Mouse (Mus musculus) monocyte, adult 59 days (primary cell): Measurements from ENCODE around the gene Kctd2. TPM values are rescaled to one million over a fixed set of nuclear protein-coding genes. Genes with fewer than 3 reads are reported as not detected.

Source experiments
- total RNA-seq, 2 experiments: library from RNA; stranded (reverse); gene quantifications; one replicate each; pipeline ENCODE4 v1.2.4; 2023

The Kctd2 gene
- 10 to 100 TPM; 33.9 to 34.2 TPM for total RNA-seq

DNA sequence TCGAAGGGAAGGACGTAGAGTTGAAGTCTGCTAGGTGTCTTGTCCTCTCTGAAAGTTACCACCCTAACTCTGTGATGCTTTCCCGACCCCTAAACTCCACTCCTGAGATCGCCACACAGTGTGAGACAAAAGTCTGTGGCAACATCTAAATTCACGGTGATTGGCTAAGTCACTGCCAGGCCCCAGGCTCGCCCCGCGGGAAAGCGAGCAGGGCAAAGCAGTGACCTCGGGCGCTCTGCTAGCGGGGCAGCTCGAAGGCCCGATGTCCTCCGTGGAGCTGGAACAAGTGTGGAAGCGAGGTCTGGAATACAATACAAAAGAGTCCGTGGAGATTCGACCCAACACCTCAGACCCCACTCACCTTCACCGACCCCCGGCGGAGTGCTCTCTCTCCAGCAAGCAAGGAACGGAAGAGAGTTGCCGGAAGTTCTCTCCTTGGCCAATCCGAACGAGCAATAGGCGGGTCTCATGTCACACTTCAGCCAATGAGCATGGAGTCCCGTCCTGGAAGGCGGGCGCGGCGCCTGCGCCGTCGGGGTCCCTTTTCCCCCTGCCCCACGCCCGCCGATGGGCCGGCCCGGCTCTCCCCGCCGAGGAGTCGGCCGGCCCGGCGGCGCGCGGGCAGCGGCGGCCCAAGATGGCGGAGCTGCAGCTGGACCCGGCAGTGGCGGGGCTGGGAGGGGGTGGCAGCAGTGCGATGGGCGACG is at the start of gene Kctd2, which contains the start of gene Atp5h:
Gene Kctd2 (plus strand): TSS at position 598 of the 707 bp plus-strand sequence.
Gene Atp5h (minus strand): TSS at position 432 of the 707 bp plus-strand sequence.

DNA sequence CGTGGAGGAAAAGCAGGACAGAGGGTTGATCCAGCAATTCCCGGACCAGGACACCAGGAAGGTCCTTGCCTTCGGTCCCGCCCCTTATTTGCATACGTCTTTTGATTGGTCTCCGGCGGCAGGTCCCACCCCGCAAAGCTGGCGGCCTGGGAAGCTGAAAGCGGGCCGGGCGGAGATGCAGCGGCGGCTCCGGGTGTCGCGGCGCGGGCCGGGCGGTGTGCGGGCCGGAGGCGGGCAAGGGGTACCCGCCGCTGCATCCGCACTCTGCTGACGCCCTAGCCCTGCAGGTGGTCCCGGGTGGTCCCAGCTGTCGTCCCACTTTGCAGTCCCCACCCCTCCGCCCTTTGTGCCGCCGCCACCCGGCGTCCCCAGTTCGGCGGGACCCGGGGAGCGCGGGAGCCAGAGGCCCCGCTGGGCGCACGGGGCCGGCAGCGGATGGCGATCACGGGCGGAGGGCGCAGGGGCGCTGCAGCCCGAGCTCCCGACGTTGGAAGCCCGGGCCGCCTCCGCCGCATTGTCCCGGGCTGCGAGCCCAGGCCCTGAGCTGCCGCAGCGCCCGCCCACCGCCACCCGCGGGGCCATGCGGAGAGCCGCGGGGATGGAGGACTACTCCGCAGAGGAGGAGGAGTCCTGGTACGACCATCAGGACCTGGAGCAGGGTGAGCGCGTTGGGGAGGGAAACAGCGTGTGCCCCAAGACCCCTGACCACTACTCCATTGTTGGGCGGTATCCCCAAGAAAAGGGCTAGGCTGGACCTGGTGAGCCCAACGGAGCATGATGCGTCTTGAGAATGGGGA is 38.0 kb upstream of the Kctd2 start, which contains the start of gene Cdr2l:
Gene Cdr2l (plus strand): TSS at position 174 of the 797 bp plus-strand sequence.

DNA sequence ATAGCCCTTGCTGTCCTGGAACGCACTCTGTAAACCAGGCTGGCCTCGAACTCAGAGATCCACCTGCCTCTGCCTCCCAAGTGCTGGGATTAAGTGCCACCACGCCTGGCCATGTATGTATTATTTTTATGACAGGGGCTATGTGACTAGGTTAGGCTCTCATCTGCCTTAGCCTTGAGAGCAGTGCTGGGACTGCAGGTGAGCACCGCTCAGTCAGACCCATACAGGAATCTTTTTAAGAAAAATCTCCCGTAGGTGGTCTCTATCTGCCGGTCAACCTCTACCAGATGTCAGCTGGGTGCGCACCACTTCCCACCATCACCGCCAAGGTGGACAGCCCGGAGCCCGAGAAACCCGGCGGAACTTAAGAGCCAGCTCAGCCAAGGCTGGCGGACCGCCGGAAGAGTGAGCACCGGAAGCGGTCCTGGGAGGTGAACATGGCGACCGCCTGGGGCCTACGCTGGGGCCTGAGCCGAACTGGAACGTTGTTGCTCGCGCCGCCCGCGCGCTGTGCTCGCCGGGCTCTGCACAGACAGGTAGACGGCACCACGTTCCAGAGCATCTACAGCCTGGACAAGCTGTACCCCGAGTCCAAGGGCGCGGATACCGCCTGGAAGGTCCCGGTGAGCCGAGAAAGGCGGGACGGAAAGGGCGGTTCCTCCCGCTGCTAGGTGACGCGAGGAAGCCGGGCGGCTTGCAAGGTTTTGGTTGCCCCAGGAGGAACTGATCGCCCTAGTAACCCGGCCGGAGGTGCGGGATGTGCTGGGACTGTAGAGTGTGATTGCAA is 16.4 kb upstream of the Kctd2 start, which contains the start of gene Mrpl58:
Gene Mrpl58 (plus strand): TSS at position 415 of the 787 bp plus-strand sequence.

DNA sequence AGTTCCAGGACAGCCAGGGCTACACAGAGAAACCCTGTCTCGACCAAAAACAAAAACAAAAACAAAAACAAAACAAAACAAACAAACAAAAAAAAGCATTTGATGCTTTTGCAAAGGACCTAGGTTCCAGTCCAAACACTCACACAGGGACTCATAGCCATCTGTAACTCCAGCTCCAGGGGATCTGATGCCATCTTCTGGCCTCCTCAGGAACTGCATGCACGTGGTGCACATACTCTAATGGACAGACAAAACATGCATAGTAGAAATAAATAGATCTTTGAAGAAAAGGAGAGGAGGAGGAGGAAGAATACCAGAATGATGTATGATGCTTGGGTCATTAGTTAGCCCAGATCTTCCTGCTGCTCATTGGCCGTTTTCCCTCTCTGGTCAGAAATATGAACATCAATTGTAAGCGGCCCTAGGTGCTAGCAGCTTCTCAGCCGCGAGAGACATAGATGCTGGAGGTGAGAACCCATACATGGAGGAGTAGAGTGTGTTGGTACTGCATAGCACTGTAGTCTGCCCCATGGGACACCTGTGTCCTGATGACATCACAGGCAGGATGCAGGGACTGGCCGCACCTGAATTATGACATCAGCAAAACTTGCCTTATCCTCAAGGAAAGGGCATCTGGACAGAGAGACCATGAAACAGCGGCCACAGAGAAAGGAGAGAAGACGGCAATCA is 20.1 kb downstream of the Kctd2 start, which contains the start of gene Trim80:
Gene Trim80 (plus strand): TSS at position 640 of the 690 bp plus-strand sequence.

DNA sequence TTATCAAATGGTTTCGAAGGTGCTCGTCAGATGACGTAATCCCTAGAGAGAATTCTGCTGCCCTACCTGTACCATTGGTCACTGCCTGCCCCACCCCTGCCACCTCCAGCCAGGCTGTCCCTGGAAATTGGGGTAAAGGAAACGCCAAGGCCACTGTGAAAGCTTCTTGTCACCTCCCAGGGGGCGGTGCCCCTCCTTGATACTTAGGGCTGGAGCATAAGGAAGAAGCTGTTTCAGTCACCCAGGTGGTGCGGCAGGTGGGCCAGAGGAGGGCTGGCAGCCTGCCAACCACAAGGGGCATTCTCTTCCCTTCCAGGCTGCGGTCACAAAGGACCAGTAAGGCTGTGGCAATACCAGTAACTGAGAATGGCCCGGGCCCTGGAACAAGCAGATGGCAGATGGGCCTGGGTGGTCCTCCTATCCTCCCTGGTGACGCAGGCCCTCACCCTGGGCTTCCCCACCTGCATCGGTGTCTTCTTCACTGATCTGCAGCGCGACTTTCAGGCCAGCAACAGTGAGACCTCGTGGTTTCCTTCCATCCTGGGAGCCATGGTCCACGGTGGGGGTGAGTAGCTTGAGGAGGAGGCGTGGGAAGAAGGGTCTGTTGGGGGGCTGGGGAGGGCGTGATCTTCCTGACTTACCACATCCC is 42.4 kb downstream of the Kctd2 start, which contains the start of gene Slc16a5:
Gene Slc16a5 (plus strand): TSS at position 232 of the 649 bp plus-strand sequence.

DNA sequence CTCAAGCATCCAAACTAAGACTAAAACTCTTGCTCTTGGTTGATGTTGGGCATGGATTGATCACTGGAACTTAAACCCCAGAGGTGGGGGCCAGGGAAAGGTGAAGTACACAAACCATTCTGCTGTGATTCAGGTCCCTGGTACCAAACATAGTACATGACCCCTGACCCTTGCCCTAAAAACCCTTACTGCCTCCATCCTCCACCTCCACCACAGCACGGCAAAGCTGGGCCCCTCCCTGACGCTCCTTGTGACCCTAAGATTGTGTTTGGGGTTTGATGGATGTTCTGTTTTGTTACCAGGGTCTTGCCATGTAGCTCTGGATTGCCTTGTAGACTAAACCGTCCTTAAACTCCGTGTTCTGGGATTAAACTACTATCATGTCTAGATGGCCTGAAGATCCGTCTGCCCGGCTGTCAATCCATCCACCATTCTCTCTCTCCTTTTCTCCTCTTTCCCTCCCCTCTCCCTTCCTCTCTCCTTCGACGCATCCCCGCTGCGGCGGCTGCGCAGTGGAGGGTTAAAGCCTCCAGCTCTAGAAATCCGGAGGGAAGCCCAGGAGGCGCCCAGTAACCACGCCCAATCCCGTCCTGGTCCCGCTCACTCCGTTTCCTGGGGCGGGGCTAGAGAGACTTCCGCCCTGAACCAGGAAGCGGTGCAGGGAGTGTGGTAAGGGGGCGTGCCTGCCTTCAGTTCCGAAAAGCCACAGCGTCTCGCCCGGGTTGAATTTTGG is 55.3 kb downstream of the Kctd2 start, which contains the start of gene Armc7:
Gene Armc7 (plus strand): TSS at position 643 of the 733 bp plus-strand sequence.

Other genes with a start within 250 kb of the Kctd2 start
- 10 to 100 TPM; 59.0 to 72.0 TPM for gene Tmem104, start 232.6 kb upstream of the Kctd2 start, total RNA-seq
- 10 to 100 TPM; 16.3 to 18.5 TPM for gene Nat9, start 232.3 kb upstream of the Kctd2 start, total RNA-seq
- not detected for gene Grin2c, start 152.9 kb upstream of the Kctd2 start, total RNA-seq
- gene Fdxr, start 143.1 kb upstream of the Kctd2 start, total RNA-seq = 10 to 100 TPM; 10.6 to 12.1 TPM
- 1 to 10 TPM; 1.2 to 1.4 TPM for gene Fads6, start 122.5 kb upstream of the Kctd2 start, total RNA-seq
- not detected for gene Otop2, start 113.0 kb upstream of the Kctd2 start, total RNA-seq
- not detected for gene Ush1g, start 98.1 kb upstream of the Kctd2 start, total RNA-seq
- gene Otop3, start 85.4 kb upstream of the Kctd2 start, total RNA-seq = not detected
- under 1 TPM; 0.45 to 0.73 TPM for gene Hid1, start 52.4 kb upstream of the Kctd2 start, total RNA-seq
- under 1 TPM; 0.21 to 0.36 TPM for gene Cdr2l, start 38.2 kb upstream of the Kctd2 start, total RNA-seq
- 10 to 100 TPM; 51.8 to 56.5 TPM for gene Mrpl58, start 16.4 kb upstream of the Kctd2 start, total RNA-seq
- gene Atp5h, start 166 bp upstream of the Kctd2 start, total RNA-seq = 100 to 1,000 TPM; 227 to 243 TPM
- gene Trim80, start 20.4 kb downstream of the Kctd2 start, total RNA-seq = not detected
- under 1 TPM in 1 of 2 experiments, not detected in 1; 0.21 TPM for gene Slc16a5, start 42.3 kb downstream of the Kctd2 start, total RNA-seq
- gene Armc7, start 55.5 kb downstream of the Kctd2 start, total RNA-seq = 10 to 100 TPM; 31.8 to 35.1 TPM
- gene Nt5c, start 71.7 kb downstream of the Kctd2 start, total RNA-seq = 10 to 100 TPM; 91.6 to 94.8 TPM
- gene Jpt1, start 94.3 kb downstream of the Kctd2 start, total RNA-seq = 100 to 1,000 TPM; 177 to 178 TPM
- 100 to 1,000 TPM; 185 to 191 TPM for gene Sumo2, start 116.1 kb downstream of the Kctd2 start, total RNA-seq
- 10 to 100 TPM; 32.4 to 40.1 TPM for gene Nup85, start 144.3 kb downstream of the Kctd2 start, total RNA-seq
- gene Mrps7, start 183.8 kb downstream of the Kctd2 start, total RNA-seq = 10 to 100 TPM; 19.5 to 22.1 TPM
- 10 to 100 TPM; 74.0 to 86.5 TPM for gene Gga3, start 183.9 kb downstream of the Kctd2 start, total RNA-seq
- 10 to 100 TPM; 42.1 to 46.5 TPM for gene Mif4gd, start 192.8 kb downstream of the Kctd2 start, total RNA-seq
- gene Slc25a19, start 208.2 kb downstream of the Kctd2 start, total RNA-seq = 10 to 100 TPM; 36.3 to 40.4 TPM